Mouse (Mus musculus) embryonic facial prominence, embryonic 11.5 days (tissue): ENCODE measurements around the gene Babam2. TPM values are rescaled to one million over a fixed set of nuclear protein-coding genes. Genes with fewer than 3 reads are reported as not detected.

ENCODE experiments used
- ATAC-seq: fragments of 200-750 bp; cut with Nextera tagmentation; replicated peaks from 2 replicates; pipeline ENCODE4 v1.8.0; 2017; ENCODE audit warnings: low read depth; ENCODE audit not compliant: insufficient number of reproducible peaks, low FRiP score, low TSS enrichment
- DNase-seq: peaks from one replicate; pipeline ENCODE4 v3.0.0-alpha.2; 2015; ENCODE audit warnings: low spot score
- H3K27ac ChIP-seq: fragments of 300-500 bp; sonication (generic); replicated peaks from 2 replicates; pipeline ENCODE4 v1.5.1; 2014; ENCODE audit warnings: mild to moderate bottlenecking, low read depth, low read length, control low read depth
- H3K27me3 ChIP-seq: fragments of 300-500 bp; sonication (generic); 2 replicates; pipeline ENCODE4 v1.6.1; 2014; ENCODE audit warnings: mild to moderate bottlenecking, low read length, moderate library complexity, mixed read lengths; ENCODE audit not compliant: control insufficient read depth, insufficient read depth
- H3K36me3 ChIP-seq: fragments of 300-500 bp; sonication (generic); replicated peaks from 2 replicates; pipeline ENCODE4 v1.6.1; 2014; ENCODE audit warnings: low read depth, mild to moderate bottlenecking, low read length, moderate library complexity, mixed read lengths; ENCODE audit not compliant: control insufficient read depth, insufficient read depth
- H3K4me1 ChIP-seq: fragments of 300-500 bp; sonication (generic); 2 replicates; pipeline ENCODE4 v1.6.1; 2014; ENCODE audit warnings: low read length, mixed read lengths; ENCODE audit not compliant: control insufficient read depth, insufficient read depth
- H3K4me2 ChIP-seq: fragments of 300-500 bp; sonication (generic); 2 replicates; pipeline ENCODE4 v1.6.1; 2014; ENCODE audit warnings: low read depth, mild to moderate bottlenecking, control low read depth, low read length, moderate library complexity
- H3K4me3 ChIP-seq: fragments of 300-500 bp; sonication (generic); 2 replicates; pipeline ENCODE4 v1.5.1; 2014; ENCODE audit warnings: low read depth, low read length, control low read depth
- H3K9ac ChIP-seq: fragments of 300-500 bp; sonication (generic); replicated peaks from 2 replicates; pipeline ENCODE4 v1.6.1; 2014; ENCODE audit warnings: mild to moderate bottlenecking, control low read depth, low read length
- H3K9me3 ChIP-seq: fragments of 300-500 bp; sonication (generic); replicated peaks from 2 replicates; pipeline ENCODE4 v1.6.1; 2016; ENCODE audit warnings: mild to moderate bottlenecking, low read length, inconsistent platforms, mixed read lengths; ENCODE audit not compliant: control insufficient read depth
- WGBS: fragments of 180-500 bp; shearing (Covaris S2); extraction: QIAGEN DNeasy Blood & Tissue Kit; methylation state at CpG from one replicate; pipeline ENCODE4 v1.1.7; 2014; 5-methylcytosine and 5-hydroxymethylcytosine counted together
- polyA plus RNA-seq: library from polyadenylated mRNA; unstranded; fragments of >200 nt; fragmentation: Nextera tagmentation; extraction: Ambion mirVana; gene quantifications from 2 replicates; pipeline ENCODE4 v1.2.1, GENCODE M21; 2014

Gene Babam2
- polyA plus RNA-seq, 1 experiment from 2014 or later = 38.8 TPM

DNA sequence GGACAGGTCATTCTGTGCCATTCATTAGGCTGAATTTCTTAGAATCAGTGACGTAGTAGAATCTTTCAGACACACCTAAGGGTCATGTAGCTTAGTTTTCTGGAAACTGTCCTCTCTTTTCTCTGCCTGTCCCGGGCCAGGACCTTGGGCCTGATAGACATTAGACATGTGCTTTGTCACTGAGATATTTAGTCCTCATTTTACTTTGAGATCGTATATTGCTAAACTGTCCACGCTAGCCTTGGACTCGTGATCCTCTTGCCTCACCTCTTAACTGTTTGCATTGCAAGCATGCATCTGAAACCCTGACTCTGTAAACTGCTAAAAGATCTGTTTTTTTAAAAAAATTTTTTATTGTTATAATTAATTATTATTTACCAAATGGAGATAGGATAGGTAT is 74.0 kb downstream of the Babam2 start:
- 91% methylated on average over 5 of the region's 5 CpGs for WGBS
- no peak overlapping the region for H3K9ac ChIP-seq
- no peak overlapping the region for H3K4me3 ChIP-seq
- ATAC-seq = no peak
- H3K4me2 ChIP-seq = no peak overlapping the region
- no peak overlapping the region for H3K27ac ChIP-seq
- H3K27me3 ChIP-seq = no peaks in the 10 kb centered on the region
- H3K36me3 ChIP-seq = no peaks in the 10 kb centered on the region
- DNase-seq = no peak
- H3K4me1 ChIP-seq = no peaks in the 10 kb centered on the region
- H3K9me3 ChIP-seq = no peaks in the 10 kb centered on the region

DNA sequence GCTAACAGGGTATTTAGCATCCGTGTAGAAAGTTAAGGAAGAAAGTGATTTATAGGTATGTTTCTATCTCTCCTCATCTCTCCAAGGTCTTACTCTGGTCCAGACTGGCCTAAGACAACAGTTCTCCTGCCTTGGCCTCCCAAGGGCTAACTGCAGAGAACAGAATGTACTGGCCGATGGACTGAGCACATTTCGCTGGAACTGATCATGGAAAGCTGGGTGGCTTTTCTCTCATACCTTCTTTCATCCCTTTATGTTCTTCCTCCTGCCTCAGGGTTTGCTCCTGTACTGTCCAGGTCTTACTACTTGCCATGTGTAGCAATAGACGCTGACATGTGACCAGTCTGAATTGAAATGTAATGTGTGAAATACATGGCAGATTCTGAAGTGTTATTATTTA is 74.4 kb downstream of the Babam2 start:
- no peak overlapping the region for H3K4me3 ChIP-seq
- no peak for DNase-seq
- no peaks in the 10 kb centered on the region for H3K27me3 ChIP-seq
- H3K9ac ChIP-seq = no peak overlapping the region
- no peak overlapping the region for H3K4me2 ChIP-seq
- 90% methylated on average over 4 of the region's 4 CpGs for WGBS
- no peaks in the 10 kb centered on the region for H3K4me1 ChIP-seq
- no peaks in the 10 kb centered on the region for H3K36me3 ChIP-seq
- ATAC-seq = no peak
- H3K27ac ChIP-seq = no peak overlapping the region
- no peaks in the 10 kb centered on the region for H3K9me3 ChIP-seq

DNA sequence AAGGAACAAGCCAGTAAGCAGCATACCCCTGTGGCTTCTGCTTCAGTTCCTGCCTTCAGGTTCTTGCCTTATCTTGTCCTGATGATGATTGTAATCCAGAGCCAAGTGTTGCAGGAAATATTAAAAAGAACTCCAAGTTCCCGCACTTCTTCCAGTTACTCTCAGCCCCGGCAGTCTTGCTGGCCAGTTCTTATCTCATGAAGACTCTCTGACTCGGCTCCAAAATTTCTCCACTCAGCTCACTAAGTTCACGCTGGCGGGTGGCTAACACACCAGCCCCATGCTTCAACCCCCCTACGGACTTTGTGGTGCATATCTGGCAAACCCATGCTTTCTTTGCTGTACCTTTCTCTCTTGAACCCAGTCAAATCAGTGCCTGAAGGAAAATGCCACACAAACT is 77.5 kb downstream of the Babam2 start:
- 92% methylated on average over 6 of the region's 6 CpGs for WGBS
- ATAC-seq (no peak), DNase-seq (no peak)
- no peaks in the 10 kb centered on the region for H3K36me3 ChIP-seq
- no peak overlapping the region for H3K4me3 ChIP-seq
- H3K9ac ChIP-seq = no peak overlapping the region
- no peaks in the 10 kb centered on the region for H3K27me3 ChIP-seq
- no peak overlapping the region for H3K27ac ChIP-seq
- H3K4me1 ChIP-seq = no peaks in the 10 kb centered on the region
- no peaks in the 10 kb centered on the region for H3K9me3 ChIP-seq
- H3K4me2 ChIP-seq = no peak overlapping the region

- Histone ChIP-seq H3K9ac (no peak overlapping the region), H3K27ac (no peak overlapping the region), H3K4me3 (no peak overlapping the region), H3K4me1 (no peaks in the 10 kb centered on the region), H3K36me3 (no peaks in the 10 kb centered on the region), H3K27me3 (no peaks in the 10 kb centered on the region), H3K9me3 (no peaks in the 10 kb centered on the region), H3K4me2 (no peak overlapping the region)
- ATAC-seq (no peak), DNase-seq (no peak)
- WGBS = 81% methylated on average over 5 of the region's 5 CpGs
These were observed 84.1 kb downstream of the Babam2 start for GRCm38 (mm10) chr5:31781624-31782023.

- H3K36me3 ChIP-seq = no peaks in the 10 kb centered on the region
- no peaks in the 10 kb centered on the region for H3K9me3 ChIP-seq
- 87% methylated on average over 3 of the region's 3 CpGs for WGBS
- H3K4me1 ChIP-seq = no peaks in the 10 kb centered on the region
- ATAC-seq = no peak
- DNase-seq = no peak
- H3K27me3 ChIP-seq = no peaks in the 10 kb centered on the region
- H3K9ac ChIP-seq = no peak overlapping the region
- H3K27ac ChIP-seq = no peak overlapping the region
- no peak overlapping the region for H3K4me3 ChIP-seq
- no peak overlapping the region for H3K4me2 ChIP-seq
These were observed 89.7 kb downstream of the Babam2 start for GRCm38 (mm10) chr5:31787201-31787600.

GRCm38 (mm10) chr5:31787622-31788021 is 90.1 kb downstream of the Babam2 start:
- Histone ChIP-seq H3K27ac (no peak overlapping the region), H3K9ac (no peak overlapping the region), H3K36me3 (no peaks in the 10 kb centered on the region), H3K4me3 (no peak overlapping the region), H3K9me3 (no peaks in the 10 kb centered on the region), H3K4me2 (no peak overlapping the region), H3K27me3 (no peaks in the 10 kb centered on the region), H3K4me1 (no peaks in the 10 kb centered on the region)
- DNase-seq = no peak
- 80% methylated on average over 3 of the region's 3 CpGs for WGBS
- ATAC-seq = no peak

- Histone ChIP-seq H3K27ac (no peak overlapping the region), H3K4me1 (no peaks in the 10 kb centered on the region), H3K9ac (no peak overlapping the region), H3K36me3 (no peaks in the 10 kb centered on the region), H3K4me3 (no peak overlapping the region), H3K4me2 (no peak overlapping the region), H3K27me3 (no peaks in the 10 kb centered on the region), H3K9me3 (no peaks in the 10 kb centered on the region)
- WGBS = 91% methylated on average over 6 of the region's 6 CpGs
- DNase-seq (no peak), ATAC-seq (no peak)
These were observed 94.9 kb downstream of the Babam2 start for GRCm38 (mm10) chr5:31792338-31792737.

- no peak overlapping the region for H3K4me3 ChIP-seq
- H3K9ac ChIP-seq = no peak overlapping the region
- ATAC-seq (no peak), DNase-seq (no peak)
- no peak overlapping the region for H3K27ac ChIP-seq
- no peak overlapping the region for H3K4me2 ChIP-seq
- H3K27me3 ChIP-seq = no peaks in the 10 kb centered on the region
- no peaks in the 10 kb centered on the region for H3K9me3 ChIP-seq
- no peaks in the 10 kb centered on the region for H3K36me3 ChIP-seq
- WGBS = 82% methylated on average over 8 of the region's 8 CpGs
- H3K4me1 ChIP-seq = no peaks in the 10 kb centered on the region
These were observed 95.4 kb downstream of the Babam2 start for GRCm38 (mm10) chr5:31792863-31793262.
